Mouse (Mus musculus): ENCODE data around the gene 0610012G03Rik.

0610012G03Rik gene

GRCm38 (mm10) chr16:31932840-31933697, 15.2 kb downstream of the 0610012G03Rik start:
- peak; percentile 89 for DNase-seq (ENCODE audit: low spot score)

- no peak for DNase-seq (ENCODE audit: low spot score)
Observed at GRCm38 (mm10) chr16:31932255-31932654, 16.0 kb downstream of the 0610012G03Rik start.

- no peak for DNase-seq (ENCODE audit: low spot score)
Observed at GRCm38 (mm10) chr16:31931330-31931729, 17.0 kb downstream of the 0610012G03Rik start.

- no peak for DNase-seq (ENCODE audit: low spot score)
Observed at GRCm38 (mm10) chr16:31927412-31927811, 20.9 kb downstream of the 0610012G03Rik start.

DNA sequence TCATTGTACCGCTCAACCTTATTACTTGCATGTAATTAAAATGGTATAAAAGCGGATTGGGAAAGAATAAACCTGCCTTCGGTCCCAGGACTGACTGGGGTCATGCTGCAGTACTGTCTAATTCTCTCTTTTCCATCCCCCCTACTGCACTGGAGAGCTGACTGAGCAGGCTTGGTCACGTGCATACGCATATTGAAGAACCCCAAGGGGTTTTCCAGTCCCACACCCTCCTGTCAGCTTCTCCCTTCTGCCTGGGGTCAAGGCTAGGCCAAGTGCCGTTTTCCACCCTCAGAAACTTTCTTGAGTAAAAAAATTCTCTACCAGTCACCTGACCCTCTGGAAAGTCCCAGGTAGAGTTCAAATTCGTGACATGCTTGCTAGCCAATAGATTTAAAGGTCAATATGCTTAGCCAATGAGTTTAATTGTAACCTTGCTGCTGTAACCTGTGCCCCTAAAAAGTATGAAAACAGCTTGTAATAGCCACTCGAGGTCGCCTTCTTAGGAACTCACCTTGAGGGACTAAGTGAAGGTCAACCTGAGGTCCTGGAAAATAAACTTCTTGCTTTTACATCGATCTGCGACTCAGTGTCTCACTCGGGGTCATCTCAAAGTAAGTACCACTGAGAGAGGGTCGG, 21.6 kb downstream of the 0610012G03Rik start:
- DNase-seq (ENCODE audit: low spot score), result no peak

GRCm38 (mm10) chr16:31926091-31926490, 22.2 kb downstream of the 0610012G03Rik start:
- no peak for DNase-seq (ENCODE audit: low spot score)

- no peak for DNase-seq (ENCODE audit: low spot score)
Observed at GRCm38 (mm10) chr16:31924368-31924767, 23.9 kb downstream of the 0610012G03Rik start.

DNA sequence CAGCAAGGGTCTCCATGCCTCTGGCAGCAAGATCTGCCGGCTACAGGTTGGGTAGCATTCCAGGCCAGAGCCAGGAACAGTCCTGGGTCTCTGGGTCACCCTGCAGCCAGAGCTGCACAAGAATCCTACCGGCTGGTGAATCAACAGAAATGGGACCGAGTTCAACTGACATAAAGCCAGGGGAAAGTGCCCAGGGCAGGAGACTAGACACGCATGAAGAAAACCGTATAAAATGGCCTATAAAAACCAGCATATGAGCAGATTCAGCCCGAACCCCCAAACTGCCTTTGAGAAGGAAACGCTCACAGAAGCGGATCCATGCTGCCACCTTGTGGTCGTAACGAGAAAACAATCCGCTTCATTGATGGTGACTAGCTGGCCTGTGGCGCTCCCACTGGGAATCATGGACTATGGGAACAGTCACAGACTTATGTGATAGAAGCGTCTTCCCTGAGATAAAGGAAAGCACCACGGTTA, 30.0 kb downstream of the 0610012G03Rik start:
- peak; percentile 79 for DNase-seq (ENCODE audit: low spot score)

GRCm38 (mm10) chr16:31917776-31918175, 30.5 kb downstream of the 0610012G03Rik start:
- DNase-seq (ENCODE audit: low spot score), result no peak

GRCm38 (mm10) chr16:31910281-31910847, 37.9 kb downstream of the 0610012G03Rik start:
- no peak for DNase-seq (ENCODE audit: low spot score)

DNA sequence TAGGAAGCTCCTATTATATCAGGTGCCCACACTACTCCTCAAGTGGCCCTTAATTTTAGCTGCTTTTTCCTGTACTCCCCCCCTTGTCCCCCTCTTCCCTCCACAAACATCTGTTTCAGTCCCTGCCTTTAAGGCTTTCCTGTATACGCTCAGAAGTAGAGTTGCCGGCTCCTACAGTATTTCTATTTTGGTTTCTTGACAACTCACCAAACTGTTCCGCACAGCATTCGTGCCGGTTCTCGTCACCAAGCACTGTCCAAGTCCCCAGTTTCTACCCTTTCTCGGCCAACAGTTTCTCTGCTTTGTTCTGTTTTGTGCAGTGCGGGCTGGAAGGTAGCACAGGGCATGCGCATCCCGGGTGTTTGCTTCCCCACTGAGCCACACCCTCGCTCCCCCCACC, 39.3 kb downstream of the 0610012G03Rik start:
- no peak for DNase-seq (ENCODE audit: low spot score)

DNA sequence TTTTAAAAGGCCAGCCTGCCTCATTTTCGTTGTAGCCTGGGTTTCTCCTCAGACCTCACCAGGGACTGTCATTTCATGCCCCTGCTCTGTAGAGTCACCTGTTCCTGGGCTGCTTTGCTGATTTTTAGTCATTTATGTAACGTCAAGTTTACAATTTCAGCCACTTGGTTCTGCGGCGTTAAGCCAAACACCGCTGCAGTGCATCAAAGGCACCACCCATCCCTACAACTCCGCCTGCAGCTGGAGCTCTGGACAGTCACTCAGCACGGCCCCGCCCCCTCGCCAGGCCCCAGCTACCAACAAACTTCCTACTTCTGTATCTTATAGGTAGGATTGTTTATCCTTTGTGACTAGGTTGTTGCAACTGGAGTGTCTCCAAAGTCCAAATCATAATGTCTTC, 41.4 kb downstream of the 0610012G03Rik start:
- DNase-seq (ENCODE audit: low spot score), result peak; percentile 63

DNA sequence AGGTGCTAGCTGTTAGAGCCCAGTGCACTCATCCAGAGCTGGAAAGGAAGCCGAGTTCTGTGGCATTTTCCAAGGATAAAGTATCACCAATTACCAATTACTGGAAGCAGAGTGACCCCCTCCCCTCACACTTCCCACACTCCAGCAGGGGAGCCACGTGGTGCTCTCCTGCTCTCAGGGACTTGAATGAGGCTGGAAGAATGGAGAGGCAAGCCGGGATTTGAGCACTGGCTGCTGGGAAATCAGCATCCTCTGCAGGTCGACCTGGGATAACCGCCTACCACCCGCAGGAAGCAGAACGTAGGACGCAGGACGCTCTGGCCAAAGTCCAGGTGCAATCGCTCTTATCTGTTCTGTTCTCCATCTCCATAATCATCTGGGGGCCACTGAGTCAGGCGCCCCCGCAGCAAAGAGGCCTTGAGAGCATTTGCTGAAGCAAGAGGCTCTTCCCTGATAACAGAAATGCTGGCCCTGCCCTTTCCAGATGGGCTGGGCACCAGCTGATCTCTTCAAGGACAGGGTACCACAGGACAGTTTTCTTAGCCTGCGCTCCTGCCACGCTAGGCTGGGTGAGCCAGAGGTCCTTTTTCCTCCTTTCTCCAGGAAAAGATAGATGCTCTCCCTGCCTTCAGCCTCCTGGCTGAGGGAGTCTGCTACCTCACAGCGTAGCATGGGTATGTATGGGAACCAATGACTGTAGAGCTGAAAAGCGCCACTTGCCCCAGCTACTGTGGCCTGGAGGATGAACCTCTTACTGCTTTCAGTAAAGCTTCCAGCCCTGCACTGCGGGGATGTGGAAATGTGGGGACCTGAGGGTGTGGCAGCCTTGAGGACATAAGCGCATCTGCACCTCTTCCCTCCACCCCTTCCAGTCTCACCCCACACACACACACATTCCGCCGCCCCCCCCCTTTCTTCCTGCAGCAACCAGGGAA, 42.1 kb downstream of the 0610012G03Rik start:
- no peak for DNase-seq (ENCODE audit: low spot score)

- no peak for DNase-seq (ENCODE audit: low spot score)
Observed at GRCm38 (mm10) chr16:31905331-31905730, 43.0 kb downstream of the 0610012G03Rik start.

- DNase-seq (ENCODE audit: low spot score), result no peak
Observed at GRCm38 (mm10) chr16:31903239-31903638, 45.1 kb downstream of the 0610012G03Rik start.

GRCm38 (mm10) chr16:31901886-31902285, 46.4 kb downstream of the 0610012G03Rik start:
- DNase-seq (ENCODE audit: low spot score), result no peak

GRCm38 (mm10) chr16:31898546-31899326, 49.6 kb downstream of the 0610012G03Rik start:
- no peak for DNase-seq (ENCODE audit: low spot score)

Measured in testis, postnatal 10 days (tissue).